Mouse (Mus musculus): ENCODE data around the gene Tcf20. TPM values are rescaled to one million over a fixed set of nuclear protein-coding genes. Genes with fewer than 3 reads are reported as not detected.

The Tcf20 gene
- total and polyA plus RNA-seq, 3 experiments = 34.7 to 92.0 (median 91.8) TPM

GRCm38 (mm10) chr15:82963090-82963489, 24.6 kb downstream of the Tcf20 start:
- no peak for TF ChIP-seq MEF2A (IDR thresholded peaks at IDR 0.05; ENCODE audit: extremely low read depth, insufficient replicate concordance, low read depth, low read length, poor library complexity, severe bottlenecking)
- no peak for TF ChIP-seq MXI1 (IDR thresholded peaks at IDR 0.05; ENCODE audit: low read depth, low read length)
- no peak for TF ChIP-seq RAD21 (IDR thresholded peaks at IDR 0.05; ENCODE audit: low read depth, low read length)
- H3K4me1 ChIP-seq (ENCODE audit: control insufficient read depth in 1 of 2, insufficient read depth in 2 of 2, low read length in 2 of 2) = no peaks in the 10 kb centered on the region
- H3K27ac ChIP-seq (ENCODE audit: control insufficient read depth, low read depth, low read length) = no peak overlapping the region
- H3K79me2 ChIP-seq (ENCODE audit: control insufficient read depth, insufficient read depth, low read length, poor library complexity) = no peaks in the 10 kb centered on the region
- H3K9ac ChIP-seq (ENCODE audit: control insufficient read depth, low read depth, low read length, poor library complexity, severe bottlenecking) = no peak overlapping the region
- H3K27me3 ChIP-seq (ENCODE audit: control insufficient read depth in 1 of 2, insufficient read depth in 2 of 2, low read length in 2 of 2) = no peaks in the 10 kb centered on the region; a peak in 1 of 4 replicates
- no peak overlapping the region for H3K4me3 ChIP-seq (ENCODE audit: control insufficient read depth in 1 of 2, insufficient read depth in 1 of 2, low read depth in 2 of 2, low read length in 2 of 2)
- H3K9me3 ChIP-seq (replicated peaks; ENCODE audit: insufficient read depth, low read length) = no peaks in the 10 kb centered on the region
- no peaks in the 10 kb centered on the region for H3K36me3 ChIP-seq (ENCODE audit: control insufficient read depth in 1 of 2, insufficient read depth in 2 of 2, low read length in 2 of 2)
- no peak for DNase-seq (ENCODE audit: low read depth, low spot score)

- no peaks in the 10 kb centered on the region; a peak in 1 of 4 replicates for H3K27me3 ChIP-seq (ENCODE audit: control insufficient read depth in 1 of 2, insufficient read depth in 2 of 2, low read length in 2 of 2)
- no peak for DNase-seq (ENCODE audit: low read depth, low spot score)
- H3K4me3 ChIP-seq (ENCODE audit: control insufficient read depth in 1 of 2, insufficient read depth in 1 of 2, low read depth in 2 of 2, low read length in 2 of 2) = no peak overlapping the region
- H3K9ac ChIP-seq (ENCODE audit: control insufficient read depth, low read depth, low read length, poor library complexity, severe bottlenecking) = no peak overlapping the region
- no peaks in the 10 kb centered on the region for H3K79me2 ChIP-seq (ENCODE audit: control insufficient read depth, insufficient read depth, low read length, poor library complexity)
- TF ChIP-seq ZMIZ1 (IDR thresholded peaks at IDR 0.05; ENCODE audit: low read depth, low read length) (no peak), CTCF (IDR thresholded peaks at IDR 0.05 in 2 of 3, conservative IDR thresholded peaks at IDR 0.05 in 1 of 3; ENCODE audit: control insufficient read depth in 1 of 3, insufficient read depth in 1 of 3, low read depth in 2 of 3, low read length in 3 of 3, poor library complexity in 1 of 3, severe bottlenecking in 1 of 3) (no peak), TCF12 (IDR thresholded peaks at IDR 0.05; ENCODE audit: low read depth, low read length) (no peak), POLR2A (IDR thresholded peaks at IDR 0.05; ENCODE audit: control insufficient read depth in 1 of 2, insufficient read depth in 1 of 2, low read depth in 1 of 2, low read length in 2 of 2, poor library complexity in 1 of 2) (no peak), TBP (IDR thresholded peaks at IDR 0.05; ENCODE audit: low read depth, low read length) (no peak), GATA1 (IDR thresholded peaks at IDR 0.05; ENCODE audit: low read depth, low read length) (no peak), USF2 (IDR thresholded peaks at IDR 0.05; ENCODE audit: borderline replicate concordance in 1 of 2, insufficient read depth in 1 of 2, low read depth in 1 of 2, low read length in 2 of 2) (no peak), MAFK (IDR thresholded peaks at IDR 0.05; ENCODE audit: borderline replicate concordance, low read depth, low read length) (no peak)
- H3K4me1 ChIP-seq (ENCODE audit: control insufficient read depth in 1 of 2, insufficient read depth in 2 of 2, low read length in 2 of 2) = no peaks in the 10 kb centered on the region
- no peaks in the 10 kb centered on the region for H3K9me3 ChIP-seq (replicated peaks; ENCODE audit: insufficient read depth, low read length)
- no peaks in the 10 kb centered on the region for H3K36me3 ChIP-seq (ENCODE audit: control insufficient read depth in 1 of 2, insufficient read depth in 2 of 2, low read length in 2 of 2)
- H3K27ac ChIP-seq (ENCODE audit: control insufficient read depth, low read depth, low read length) = no peak overlapping the region
These were observed 25.1 kb downstream of the Tcf20 start for GRCm38 (mm10) chr15:82962536-82962935.

DNA sequence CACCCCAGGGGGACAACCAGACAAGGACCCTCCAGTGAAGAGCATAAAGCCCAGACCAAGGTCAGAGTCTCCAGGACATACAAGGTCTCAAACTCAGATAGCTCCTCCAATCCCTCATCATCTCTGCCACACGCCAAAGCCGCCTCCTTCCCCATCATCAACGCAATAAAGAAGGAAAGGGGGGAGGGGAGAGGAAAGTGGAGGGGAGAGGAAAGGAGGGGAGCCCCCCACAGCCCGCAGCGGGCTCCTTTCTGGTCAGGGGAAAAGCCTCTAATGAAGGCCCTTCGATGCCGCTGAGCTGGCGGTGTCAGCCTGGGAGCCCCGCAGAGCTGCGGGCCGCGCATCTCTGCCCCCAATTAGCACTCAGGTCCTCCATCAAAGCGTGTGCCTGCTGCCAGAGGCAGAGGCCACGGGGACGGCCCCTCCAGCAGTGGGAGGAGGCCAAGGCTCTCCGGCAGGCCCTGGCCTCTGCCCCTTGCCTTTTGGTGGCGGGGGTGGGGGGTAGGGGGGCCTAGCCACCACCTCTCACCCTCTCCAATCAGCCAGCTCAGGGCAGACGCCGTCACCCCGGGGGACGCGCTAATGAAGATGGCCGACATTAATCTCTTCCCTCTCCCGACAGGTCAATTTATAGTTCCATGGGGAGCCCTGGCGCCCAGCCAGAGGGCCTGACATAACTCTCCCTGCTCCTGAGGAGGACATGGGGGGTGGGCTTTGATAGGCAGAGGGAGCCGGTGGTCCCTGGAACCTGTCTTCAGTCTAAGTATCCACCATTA, 26.7 kb downstream of the Tcf20 start:
- no peaks in the 10 kb centered on the region for H3K9me3 ChIP-seq (replicated peaks; ENCODE audit: insufficient read depth, low read length)
- H3K27me3 ChIP-seq (ENCODE audit: control insufficient read depth in 1 of 2, insufficient read depth in 2 of 2, low read length in 2 of 2) = no peaks in the 10 kb centered on the region; a peak in 1 of 4 replicates
- no peak overlapping the region for H3K27ac ChIP-seq (ENCODE audit: control insufficient read depth, low read depth, low read length)
- H3K4me1 ChIP-seq (ENCODE audit: control insufficient read depth in 1 of 2, insufficient read depth in 2 of 2, low read length in 2 of 2) = peaks cover 0 to 4% of the 10 kb centered on the region in 2 experiments; a peak in 1 of 4 replicates
- no peak for DNase-seq (ENCODE audit: low read depth, low spot score)
- H3K4me3 ChIP-seq (ENCODE audit: control insufficient read depth in 1 of 2, insufficient read depth in 1 of 2, low read depth in 2 of 2, low read length in 2 of 2) = no peak overlapping the region
- H3K36me3 ChIP-seq (ENCODE audit: control insufficient read depth in 1 of 2, insufficient read depth in 2 of 2, low read length in 2 of 2) = no peaks in the 10 kb centered on the region
- TF ChIP-seq NELFE (IDR thresholded peaks at IDR 0.05; ENCODE audit: low read depth, low read length) = no peak
- no peak for TF ChIP-seq CHD2 (IDR thresholded peaks at IDR 0.05; ENCODE audit: low read length)
- no peak for TF ChIP-seq NRF1 (IDR thresholded peaks at IDR 0.05; ENCODE audit: insufficient read depth, low read depth, low read length, poor library complexity, severe bottlenecking)
- no peak for TF ChIP-seq ZNF384 (IDR thresholded peaks at IDR 0.05; ENCODE audit: low read depth, low read length)
- no peak for TF ChIP-seq MYB (IDR thresholded peaks at IDR 0.05; ENCODE audit: low read depth, low read length)
- no peak for TF ChIP-seq HCFC1 (IDR thresholded peaks at IDR 0.05; ENCODE audit: low read depth, low read length)
- TF ChIP-seq BHLHE40 (IDR thresholded peaks at IDR 0.05; ENCODE audit: borderline replicate concordance, low read depth, low read length) = no peak
- no peak for TF ChIP-seq TAL1 (IDR thresholded peaks at IDR 0.05; ENCODE audit: low read length)
- no peak for TF ChIP-seq E2F4 (IDR thresholded peaks at IDR 0.05; ENCODE audit: borderline replicate concordance, low read depth, low read length)
- no peak for TF ChIP-seq TBP (IDR thresholded peaks at IDR 0.05; ENCODE audit: low read depth, low read length)
- no peak for TF ChIP-seq EP300 (IDR thresholded peaks at IDR 0.05; ENCODE audit: low read depth in 1 of 2, low read length in 2 of 2)
- no peak for TF ChIP-seq MAX (IDR thresholded peaks at IDR 0.05; ENCODE audit: low read length)
- H3K9ac ChIP-seq (ENCODE audit: control insufficient read depth, low read depth, low read length, poor library complexity, severe bottlenecking) = no peak overlapping the region
- H3K79me2 ChIP-seq (ENCODE audit: control insufficient read depth, insufficient read depth, low read length, poor library complexity) = no peaks in the 10 kb centered on the region

Data from MEL (cell line).